Mouse (Mus musculus) heart, embryonic 16.5 days (tissue): ENCODE data around the gene Majin. TPM values are rescaled to one million over a fixed set of nuclear protein-coding genes. Genes with fewer than 3 reads are reported as not detected.
A peak's percentile ranks its signal among the peaks of the same experiment; 100 is the strongest.

Source experiments
- ATAC-seq: fragments of 200-750 bp; cut with Nextera tagmentation; replicated peaks from 2 replicates; pipeline ENCODE4 v1.8.0; 2017; ENCODE audit warnings: moderate number of reproducible peaks; ENCODE audit not compliant: insufficient read depth, low FRiP score; ENCODE audit errors: extremely low read depth
- H3K27ac ChIP-seq: fragments of 300-500 bp; sonication (generic); 2 replicates; pipeline ENCODE4 v1.5.1; 2014; ENCODE audit warnings: mild to moderate bottlenecking, low read length, control low read depth, moderate library complexity
- H3K27me3 ChIP-seq: fragments of 300-500 bp; sonication (generic); 2 replicates; pipeline ENCODE4 v1.6.1; 2014; ENCODE audit warnings: low read length, mixed read lengths; ENCODE audit not compliant: control insufficient read depth, insufficient read depth
- H3K36me3 ChIP-seq: fragments of 300-500 bp; sonication (generic); 2 replicates; pipeline ENCODE4 v1.6.1; 2014; ENCODE audit not compliant: control insufficient read depth, insufficient read depth
- H3K4me1 ChIP-seq: fragments of 300-500 bp; sonication (generic); 2 replicates; pipeline ENCODE4 v1.6.1; 2014; ENCODE audit warnings: low read length, mixed read lengths; ENCODE audit not compliant: control insufficient read depth, insufficient read depth
- H3K4me2 ChIP-seq: fragments of 300-500 bp; sonication (generic); 2 replicates; pipeline ENCODE4 v1.6.1; 2014; ENCODE audit warnings: low read depth, mild to moderate bottlenecking, control low read depth, low read length
- H3K4me3 ChIP-seq: fragments of 300-500 bp; sonication (generic); 2 replicates; pipeline ENCODE4 v1.5.1; 2014; ENCODE audit warnings: mild to moderate bottlenecking, control low read depth, low read length
- H3K9ac ChIP-seq: fragments of 300-500 bp; sonication (generic); 2 replicates; pipeline ENCODE4 v1.6.1; 2014; ENCODE audit warnings: low read length, control low read depth
- H3K9me3 ChIP-seq: fragments of 300-500 bp; sonication (generic); replicated peaks from 2 replicates; pipeline ENCODE4 v1.6.1; 2016; ENCODE audit warnings: low read length; ENCODE audit not compliant: control insufficient read depth
- WGBS: fragments of 180-500 bp; shearing (Covaris S2); extraction: QIAGEN DNeasy Blood & Tissue Kit; methylation state at CpG from one replicate; pipeline ENCODE4 v1.1.7; 2014; 5-methylcytosine and 5-hydroxymethylcytosine counted together
- polyA plus RNA-seq: library from polyadenylated mRNA; unstranded; fragments of >200 nt; fragmentation: Nextera tagmentation; extraction: Ambion mirVana; gene quantifications from 2 replicates; pipeline ENCODE4 v1.2.1, GENCODE M21; 2015

The Majin gene
- not detected in 2 replicates for polyA plus RNA-seq

- Histone ChIP-seq H3K4me1 (no peaks in the 10 kb centered on the region), H3K4me3 (no peak within 1 kb of the TSS), H3K27me3 (no peaks in the 10 kb centered on the region), H3K4me2 (no peak within 1 kb of the TSS), H3K9ac (no peak within 1 kb of the TSS), H3K27ac (no peak within 1 kb of the TSS), H3K9me3 (no peaks in the 10 kb centered on the region; the same call in 1 of the 2 replicates), H3K36me3 (no peaks in the 10 kb centered on the region)
- ATAC-seq = no peak
- WGBS = 77% methylated on average over 23 of the region's 23 CpGs
These were observed at the start of gene Majin for GRCm38 (mm10) chr19:6184131-6184530. Gene Majin, plus strand, starts transcription at chr19:6184388.

GRCm38 (mm10) chr19:6136397-6136796 is 47.8 kb upstream of the Majin start:
- no peak overlapping the region for H3K4me3 ChIP-seq
- no peak overlapping the region for H3K27ac ChIP-seq
- no peaks in the 10 kb centered on the region for H3K27me3 ChIP-seq
- no peak for ATAC-seq
- no peak overlapping the region for H3K9ac ChIP-seq
- H3K9me3 ChIP-seq = no peaks in the 10 kb centered on the region
- H3K4me2 ChIP-seq = no peak overlapping the region
- peaks cover 6% of the 10 kb centered on the region; the same call in 1 of the 2 replicates for H3K4me1 ChIP-seq
- 77% methylated on average over 3 of the region's 3 CpGs for WGBS
- no peaks in the 10 kb centered on the region for H3K36me3 ChIP-seq

- no peaks in the 10 kb centered on the region for H3K36me3 ChIP-seq
These were observed 44.5 kb upstream of the Majin start for GRCm38 (mm10) chr19:6139701-6140100.

GRCm38 (mm10) chr19:6140374-6140677 is 43.9 kb upstream of the Majin start:
- Histone ChIP-seq H3K4me1 (peaks cover 6% of the 10 kb centered on the region; the same call in 1 of the 2 replicates), H3K36me3 (no peaks in the 10 kb centered on the region), H3K4me3 (peak overlapping the region; percentile 76), H3K4me2 (peak overlapping the region; percentile 89), H3K9ac (peak overlapping the region; percentile 86), H3K27me3 (no peaks in the 10 kb centered on the region), H3K9me3 (0 out of 2 replicates have a peak, but pooled peaks cover 3% of the 10 kb centered on the region), H3K27ac (peak overlapping the region; percentile 85)
- ATAC-seq = no peak
- WGBS = 6% methylated on average over 16 of the region's 16 CpGs

More at GRCm38 (mm10) chr19:6139701-6140100, 44.5 kb upstream of the Majin start:
- 93% methylated on average over 6 of the region's 6 CpGs for WGBS
- Histone ChIP-seq H3K9ac (no peak overlapping the region; the same call in 1 of the 2 replicates), H3K4me3 (no peak overlapping the region), H3K27ac (no peak overlapping the region), H3K27me3 (no peaks in the 10 kb centered on the region), H3K4me2 (peak overlapping the region; percentile 89), H3K4me1 (peaks cover 6% of the 10 kb centered on the region; the same call in 1 of the 2 replicates), H3K9me3 (0 out of 2 replicates have a peak, but pooled peaks cover 3% of the 10 kb centered on the region)
- ATAC-seq = no peak

DNA sequence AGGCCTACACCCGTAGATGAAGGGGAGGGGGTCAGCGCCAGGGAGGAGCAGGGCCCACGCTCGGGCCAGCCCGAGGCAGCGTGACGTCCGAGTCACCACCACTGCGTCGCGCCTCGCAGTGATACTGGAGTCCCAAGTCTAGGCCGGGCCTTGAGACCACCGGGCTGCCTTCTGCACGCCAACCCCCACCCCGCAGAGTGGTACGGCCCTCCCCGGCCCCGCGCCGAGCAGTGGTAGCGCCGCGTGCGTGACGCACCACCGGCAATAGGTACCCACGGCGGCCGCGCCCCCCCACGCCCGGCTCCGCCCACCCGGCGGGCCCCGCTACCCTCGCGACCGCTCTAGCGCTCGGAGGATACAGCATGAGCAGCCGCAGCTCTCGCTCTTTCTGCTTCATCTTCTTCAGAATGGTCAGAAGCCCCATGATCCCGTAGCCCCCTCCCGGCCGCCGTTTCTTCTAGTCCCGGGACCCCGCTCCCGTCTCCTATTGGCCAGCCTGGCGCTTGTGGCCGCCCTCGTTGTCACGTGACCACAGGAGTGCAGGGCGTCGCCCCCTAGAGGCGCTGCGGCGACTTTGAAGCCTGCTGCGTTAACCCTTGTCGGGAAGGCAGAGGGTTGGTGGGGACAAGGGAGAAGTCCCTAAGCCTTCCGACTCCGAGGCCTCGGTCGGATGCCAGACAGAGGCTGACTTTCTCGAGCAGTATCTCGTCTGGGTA is 43.4 kb upstream of the Majin start, which contains the start of gene Batf2:
TSS of gene Batf2 (plus strand) at position 306 of the 716 bp plus-strand sequence.
- peak within 1 kb of the TSS; percentile 85 for H3K27ac ChIP-seq
- H3K9ac ChIP-seq = peak within 1 kb of the TSS; percentile 86
- H3K4me3 ChIP-seq = peak within 1 kb of the TSS; percentile 76
- ATAC-seq = peak; percentile 93
- WGBS = under 1% methylated on average over 66 of the region's 68 CpGs
- peaks cover 6% of the 10 kb centered on the region; the same call in 1 of the 2 replicates for H3K4me1 ChIP-seq
- 0 out of 2 replicates have a peak, but pooled peaks cover 3% of the 10 kb centered on the region for H3K9me3 ChIP-seq
- no peaks in the 10 kb centered on the region for H3K27me3 ChIP-seq
- H3K4me2 ChIP-seq = peak within 1 kb of the TSS; percentile 89
- no peaks in the 10 kb centered on the region for H3K36me3 ChIP-seq

GRCm38 (mm10) chr19:6141394-6141749 is 42.8 kb upstream of the Majin start, which contains the start of gene Arl2:
Gene Arl2, minus strand, starts transcription at chr19:6141548.
- Histone ChIP-seq H3K27me3 (no peaks in the 10 kb centered on the region), H3K9ac (peak within 1 kb of the TSS; percentile 86), H3K4me2 (peak within 1 kb of the TSS; percentile 89), H3K4me1 (peaks cover 6% of the 10 kb centered on the region; the same call in 1 of the 2 replicates), H3K4me3 (peak within 1 kb of the TSS; percentile 76), H3K36me3 (no peaks in the 10 kb centered on the region), H3K27ac (peak within 1 kb of the TSS; percentile 85), H3K9me3 (0 out of 2 replicates have a peak, but pooled peaks cover 3% of the 10 kb centered on the region)
- ATAC-seq = peak; percentile 53
- WGBS = under 1% methylated on average over 15 of the region's 15 CpGs

DNA sequence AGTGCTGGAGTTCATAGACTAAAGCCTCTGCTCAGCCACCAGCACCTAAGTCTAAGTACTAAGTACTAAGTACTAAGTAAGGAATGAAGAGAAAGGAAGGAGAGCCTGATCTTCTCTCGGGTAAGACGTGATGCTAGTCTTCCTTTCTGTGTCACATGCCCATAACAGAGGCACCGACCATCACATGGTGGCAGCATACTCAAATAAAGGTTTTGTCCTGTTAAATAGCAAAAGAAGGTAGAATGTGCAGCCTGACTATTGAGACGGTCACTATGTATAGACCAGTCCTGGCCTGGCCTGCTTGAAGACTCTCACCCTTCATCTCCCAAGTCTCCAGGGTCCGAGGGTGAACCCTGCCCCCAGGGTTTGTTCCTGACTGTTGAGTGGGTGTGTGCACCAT is 39.3 kb upstream of the Majin start:
- no peak overlapping the region for H3K4me3 ChIP-seq
- 0 out of 2 replicates have a peak, but pooled peaks cover 3% of the 10 kb centered on the region for H3K9me3 ChIP-seq
- 61% methylated on average over 5 of the region's 5 CpGs for WGBS
- no peak for ATAC-seq
- peaks cover 5% of the 10 kb centered on the region; the same call in 1 of the 2 replicates for H3K4me1 ChIP-seq
- no peaks in the 10 kb centered on the region for H3K27me3 ChIP-seq
- no peak overlapping the region for H3K27ac ChIP-seq
- H3K9ac ChIP-seq = no peak overlapping the region
- no peaks in the 10 kb centered on the region for H3K36me3 ChIP-seq
- H3K4me2 ChIP-seq = no peak overlapping the region

GRCm38 (mm10) chr19:6155174-6155573 is 29.0 kb upstream of the Majin start:
- H3K36me3 ChIP-seq = no peaks in the 10 kb centered on the region
- no peak for ATAC-seq
- no peak overlapping the region for H3K9ac ChIP-seq
- 76% methylated on average over 9 of the region's 9 CpGs for WGBS
- no peak overlapping the region for H3K4me3 ChIP-seq
- H3K27me3 ChIP-seq = no peaks in the 10 kb centered on the region
- no peak overlapping the region for H3K4me2 ChIP-seq
- H3K27ac ChIP-seq = no peak overlapping the region
- H3K4me1 ChIP-seq = no peaks in the 10 kb centered on the region
- no peaks in the 10 kb centered on the region for H3K9me3 ChIP-seq

DNA sequence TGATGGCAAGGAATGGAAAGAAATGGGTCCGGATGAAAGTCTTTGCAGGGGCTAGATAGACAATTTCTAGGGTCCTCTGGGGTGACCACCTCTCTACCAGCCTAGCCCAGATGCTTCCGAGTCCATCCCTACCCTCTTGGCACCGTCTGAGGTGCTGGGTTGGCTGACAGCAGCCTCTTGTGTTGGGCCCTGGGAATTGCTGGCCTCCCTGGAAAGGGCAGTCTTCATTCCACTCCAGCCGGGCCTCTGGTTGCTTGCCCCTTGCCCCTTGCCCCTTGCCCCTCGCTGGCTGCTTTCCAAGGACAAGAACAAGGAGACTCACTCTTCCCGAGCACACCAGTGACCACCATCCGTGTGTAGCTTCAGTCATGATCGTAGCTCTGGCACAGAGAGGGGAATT is 27.8 kb upstream of the Majin start:
- H3K27me3 ChIP-seq = no peaks in the 10 kb centered on the region
- H3K4me2 ChIP-seq = no peak overlapping the region
- H3K4me3 ChIP-seq = no peak overlapping the region
- 58% methylated on average over 8 of the region's 8 CpGs for WGBS
- no peak overlapping the region for H3K27ac ChIP-seq
- no peaks in the 10 kb centered on the region for H3K4me1 ChIP-seq
- no peak for ATAC-seq
- H3K9ac ChIP-seq = no peak overlapping the region
- no peaks in the 10 kb centered on the region for H3K36me3 ChIP-seq
- no peaks in the 10 kb centered on the region for H3K9me3 ChIP-seq
